Comparison of ENCODE assay signal across 7 mouse cellular contexts in the genomic region with DNA sequence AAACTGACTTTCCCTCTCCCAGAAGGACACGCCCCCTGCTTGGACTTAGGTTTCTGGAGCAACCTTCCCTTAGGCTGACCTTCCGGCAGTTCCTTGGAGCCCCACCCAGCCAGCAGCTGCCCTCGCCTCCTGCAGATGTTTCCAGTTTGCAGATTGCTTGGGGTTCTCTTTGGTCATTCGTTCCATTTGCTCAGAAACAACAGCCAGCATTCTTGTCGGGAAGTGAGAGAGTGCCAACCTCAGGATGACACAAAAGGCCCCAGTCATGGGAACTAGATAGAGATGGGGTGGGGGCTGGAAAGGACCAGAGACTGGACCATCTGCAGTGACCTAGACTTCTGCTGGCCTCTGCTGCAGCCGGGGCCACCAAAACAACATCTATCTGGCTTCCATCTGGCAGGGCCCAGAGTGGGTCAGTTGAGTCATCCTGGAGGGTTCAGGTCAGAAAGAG. TPM values are rescaled to one million over a fixed set of nuclear protein-coding genes. Genes with fewer than 3 reads are reported as not detected.
DNase-seq lines count a peak whose midpoint lies in the region; ATAC-seq and TF ChIP-seq lines count a peak whose summit lies in the region.

No protein-coding gene starts in this region.

- H3K9me3 ChIP-seq in heart, postnatal 0 days (replicated peaks; ENCODE audit: control insufficient read depth, low read length): no peaks in the 10 kb centered on the region

- no peak for TF ChIP-seq POLR2A in thymus, adult 2 months (IDR thresholded peaks at IDR 0.05; ENCODE audit: control insufficient read depth, extremely low read depth, insufficient read depth, low read length, poor library complexity)

- ATAC-seq in heart, postnatal 0 days (ENCODE audit: insufficient read depth, low read depth): peak; percentile 20

- no peaks in the 10 kb centered on the region for H3K27me3 ChIP-seq in thymus, adult 2 months (ENCODE audit: control insufficient read depth, insufficient read depth, low read length)
- no peaks in the 10 kb centered on the region for H3K27me3 ChIP-seq in heart, postnatal 0 days (ENCODE audit: control insufficient read depth, insufficient read depth, low read length)

- peak overlapping the region; percentile 80 for H3K27ac ChIP-seq in thymus, adult 2 months (ENCODE audit: control insufficient read depth, insufficient read depth, low read length)
- H3K27ac ChIP-seq in heart, postnatal 0 days (ENCODE audit: low read depth): peak overlapping the region; percentile 71

- H3K4me2 ChIP-seq in heart, postnatal 0 days (ENCODE audit: low read depth, low read length): no peak overlapping the region

- peak; percentile 23 for DNase-seq in thymus, adult 2 months
- DNase-seq in thymus, postnatal 0 days (ENCODE audit: low spot score): no peak
- DNase-seq in embryo, embryonic 10 days (ENCODE audit: low spot score): peak; percentile 47
- peak; percentile 64 for DNase-seq in heart, postnatal 0 days (ENCODE audit: low spot score)
- DNase-seq in liver: peak; percentile 22
- peak; percentile 44 for DNase-seq in thymus, postnatal 4 days
- DNase-seq in yolk sac, embryonic 10.5 days (ENCODE audit: low spot score): no peak

- no peak for TF ChIP-seq CTCF in thymus, adult 2 months (IDR thresholded peaks at IDR 0.05; ENCODE audit: borderline replicate concordance, control insufficient read depth, extremely low read depth, insufficient read depth, low read length, poor library complexity)
- no peak for TF ChIP-seq CTCF in heart, postnatal 0 days (IDR thresholded peaks at IDR 0.05; ENCODE audit: low read depth)

- TF ChIP-seq EP300 in heart, postnatal 0 days (IDR thresholded peaks at IDR 0.05; ENCODE audit: low read depth): no peak; the same call in 1 of the 2 replicates

- peaks cover 46% of the 10 kb centered on the region for H3K4me1 ChIP-seq in thymus, adult 2 months (replicated peaks; ENCODE audit: control insufficient read depth, insufficient read depth, low read length)
- peaks cover 36% of the 10 kb centered on the region for H3K4me1 ChIP-seq in heart, postnatal 0 days (ENCODE audit: control insufficient read depth, insufficient read depth)

- no peaks in the 10 kb centered on the region for H3K36me3 ChIP-seq in thymus, adult 2 months (ENCODE audit: control insufficient read depth, insufficient read depth, low read length)
- H3K36me3 ChIP-seq in heart, postnatal 0 days (replicated peaks; ENCODE audit: control insufficient read depth, insufficient read depth, low read length): no peaks in the 10 kb centered on the region

- H3K4me3 ChIP-seq in thymus, adult 2 months (ENCODE audit: control insufficient read depth, insufficient read depth, low read length): no peak overlapping the region
- no peak overlapping the region for H3K4me3 ChIP-seq in heart, postnatal 0 days (ENCODE audit: low read depth, low read length)

- 41% methylated on average over 6 of the region's 6 CpGs for WGBS in thymus, adult 2 months
- 60% methylated on average over 6 of the region's 6 CpGs for WGBS in heart, postnatal 0 days

- no peak overlapping the region for H3K9ac ChIP-seq in heart, postnatal 0 days (replicated peaks; ENCODE audit: low read depth, low read length)

RNA-seq across cellular contexts. Expression of gene Tmigd3, which starts 23.3 kb away (rescaled TPM):
- polyA plus RNA-seq in thymus, adult 2 months (2012; rRNA removed): 0.82 and 1.1 TPM in 2 replicates
- polyA plus RNA-seq in thymus, postnatal 0 days (2015; fragmentation: Nextera tagmentation; extraction: Ambion mirVana): 1.4 TPM in 2 replicates
- not detected in 2 replicates for total RNA-seq in heart, postnatal 0 days (2014; rRNA removed; ENCODE audit: low replicate concordance)
- polyA plus RNA-seq in heart, postnatal 0 days (2015; fragmentation: Nextera tagmentation; extraction: Ambion mirVana): 0.33 and 0.44 TPM in 2 replicates

RNA-seq across cellular contexts. Expression of gene Adora3, which starts 23.3 kb away (rescaled TPM):
- 0.68 and 0.90 TPM in 2 replicates for polyA plus RNA-seq in thymus, adult 2 months (2012; rRNA removed)
- polyA plus RNA-seq in thymus, postnatal 0 days (2015; fragmentation: Nextera tagmentation; extraction: Ambion mirVana): 0.33 and 0.82 TPM in 2 replicates
- total RNA-seq in heart, postnatal 0 days (2014; rRNA removed; ENCODE audit: low replicate concordance): not detected in 2 replicates
- 0.14 and 0.21 TPM in 2 replicates for polyA plus RNA-seq in heart, postnatal 0 days (2015; fragmentation: Nextera tagmentation; extraction: Ambion mirVana)

RNA-seq across cellular contexts. Expression of gene I830077J02Rik, which starts 38.5 kb away (rescaled TPM):
- 2.6 and 3.7 TPM in 2 replicates for polyA plus RNA-seq in thymus, adult 2 months (2012; rRNA removed)
- 3.7 and 3.9 TPM in 2 replicates for polyA plus RNA-seq in thymus, postnatal 0 days (2015; fragmentation: Nextera tagmentation; extraction: Ambion mirVana)
- total RNA-seq in heart, postnatal 0 days (2014; rRNA removed; ENCODE audit: low replicate concordance): 0.04 TPM in 1 of 2 replicates, not detected in the other
- 0.82 and 0.88 TPM in 2 replicates for polyA plus RNA-seq in heart, postnatal 0 days (2015; fragmentation: Nextera tagmentation; extraction: Ambion mirVana)

Comparison
In these comparisons a context has a peak if more than half of its experiments do, and no peak if none do; other contexts are left out.
1. DNase-seq: peak in thymus, adult 2 months (single experiment), embryo, embryonic 10 days (single experiment), heart, postnatal 0 days (single experiment), liver (single experiment) and thymus, postnatal 4 days (single experiment); none in thymus, postnatal 0 days (single experiment) and yolk sac, embryonic 10.5 days (single experiment).